Mouse (Mus musculus) midbrain, embryonic 14.5 days (tissue): ENCODE data around the gene Zdhhc20. TPM values are rescaled to one million over a fixed set of nuclear protein-coding genes. Genes with fewer than 3 reads are reported as not detected.
"Not testable (repeated sequence)": the region's sequence is repeated elsewhere in the genome, so short reads cannot be mapped to it uniquely, and the experiment has no call there.

Source experiments
- ATAC-seq: fragments of 200-750 bp; cut with Nextera tagmentation; 2 replicates; pipeline ENCODE4 v1.8.0; 2017; ENCODE audit warnings: moderate number of reproducible peaks, moderate library complexity; ENCODE audit not compliant: low FRiP score, low TSS enrichment
- DNase-seq: peaks from one replicate; pipeline ENCODE4 v3.0.0-alpha.2; 2015
- H3K27ac ChIP-seq: fragments of 300-500 bp; sonication (generic); replicated peaks from 2 replicates; pipeline ENCODE4 v1.5.1; 2014; ENCODE audit warnings: mild to moderate bottlenecking, low read depth, low read length, moderate library complexity
- H3K27me3 ChIP-seq: fragments of 300-500 bp; sonication (generic); 2 replicates; pipeline ENCODE4 v1.6.1; 2014; ENCODE audit warnings: low read length, control low read depth, mixed read lengths; ENCODE audit not compliant: control insufficient read depth, insufficient read depth
- H3K36me3 ChIP-seq: fragments of 300-500 bp; sonication (generic); 2 replicates; pipeline ENCODE4 v1.6.1; 2014; ENCODE audit warnings: low read length, control low read depth; ENCODE audit not compliant: control insufficient read depth, insufficient read depth
- H3K4me1 ChIP-seq: fragments of 300-500 bp; sonication (generic); 2 replicates; pipeline ENCODE4 v1.6.1; 2014; ENCODE audit warnings: mild to moderate bottlenecking, antibody characterized with exemption, low read length, control low read depth; ENCODE audit not compliant: control insufficient read depth, insufficient read depth
- H3K4me2 ChIP-seq: fragments of 300-500 bp; sonication (generic); 2 replicates; pipeline ENCODE4 v1.6.1; 2014; ENCODE audit warnings: mild to moderate bottlenecking, low read length, moderate library complexity
- H3K4me3 ChIP-seq: fragments of 300-500 bp; sonication (generic); replicated peaks from 2 replicates; pipeline ENCODE4 v1.5.1; 2014; ENCODE audit warnings: low read depth, low read length
- H3K9ac ChIP-seq: fragments of 300-500 bp; sonication (generic); replicated peaks from 2 replicates; pipeline ENCODE4 v1.6.1; 2014; ENCODE audit warnings: mild to moderate bottlenecking, low read length, moderate library complexity
- H3K9me3 ChIP-seq: fragments of 300-500 bp; sonication (generic); 2 replicates; pipeline ENCODE4 v1.6.1; 2016; ENCODE audit warnings: low read length, control low read depth, mixed read lengths; ENCODE audit not compliant: control insufficient read depth
- WGBS: fragments of 180-500 bp; shearing (Covaris S2); extraction: QIAGEN DNeasy Blood & Tissue Kit; methylation state at CpG from one replicate; pipeline ENCODE4 v1.1.7; 2014; 5-methylcytosine and 5-hydroxymethylcytosine counted together
- polyA plus RNA-seq: library from polyadenylated mRNA; unstranded; fragments of >200 nt; fragmentation: Nextera tagmentation; extraction: Ambion mirVana; gene quantifications from 2 replicates; pipeline ENCODE4 v1.2.1, GENCODE M21; 2014

Gene Zdhhc20
- polyA plus RNA-seq, 1 experiment from 2014 or later, result 43.2 TPM

DNA sequence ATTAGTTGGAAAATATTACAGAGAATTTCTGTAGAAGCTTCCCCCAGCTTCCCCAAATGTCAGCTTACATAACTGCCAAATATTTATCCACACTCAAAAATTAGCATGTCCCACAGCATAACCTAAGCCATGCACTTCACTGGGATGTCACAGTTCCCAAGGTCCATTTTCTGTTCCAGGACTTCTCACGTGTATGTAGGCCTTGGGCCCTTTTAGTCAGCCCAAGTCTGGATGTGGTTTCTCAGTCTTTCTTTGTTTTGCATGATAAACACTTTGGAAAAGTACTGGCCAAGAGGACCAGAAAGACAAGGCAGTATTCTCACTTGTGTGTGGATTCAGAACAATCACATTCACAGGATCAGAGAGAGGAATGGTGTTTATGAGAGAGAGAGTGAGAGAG lies 11.9 kb upstream of the Zdhhc20 start:
- no peaks in the 10 kb centered on the region for H3K4me1 ChIP-seq
- no peak for ATAC-seq
- no peaks in the 10 kb centered on the region for H3K36me3 ChIP-seq
- H3K27ac ChIP-seq, result no peak overlapping the region
- H3K4me3 ChIP-seq, result no peak overlapping the region
- H3K9me3 ChIP-seq, result no peaks in the 10 kb centered on the region
- no peak overlapping the region for H3K9ac ChIP-seq
- no peak for DNase-seq
- WGBS, result 74% methylated on average over 1 of the region's 1 CpGs
- H3K4me2 ChIP-seq, result no peak overlapping the region
- H3K27me3 ChIP-seq, result no peaks in the 10 kb centered on the region

DNA sequence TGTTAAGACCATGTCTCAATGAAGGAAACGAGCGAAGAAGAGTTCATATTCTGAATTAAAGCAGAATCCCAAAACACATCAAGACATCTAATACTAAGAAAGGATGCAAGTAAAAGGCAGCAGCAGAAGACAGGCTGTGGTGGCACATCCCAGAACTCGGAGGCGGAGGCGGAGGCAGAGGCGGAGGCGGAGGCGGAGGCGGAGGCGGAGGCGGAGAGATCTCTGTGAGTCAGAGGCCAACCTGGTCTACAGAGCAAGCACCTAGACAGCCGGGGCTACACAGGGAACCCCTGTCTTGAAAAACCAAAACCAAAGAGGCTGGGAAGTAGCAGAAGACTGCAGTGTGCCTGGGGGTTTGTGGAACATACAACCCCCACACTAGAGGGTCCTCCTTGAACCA lies 6.8 kb upstream of the Zdhhc20 start:
- DNase-seq, result no peak

GRCm38 (mm10) chr14:57896088-57896871 lies 6.2 kb upstream of the Zdhhc20 start:
- H3K36me3 ChIP-seq, H3K4me3 ChIP-seq, H3K4me2 ChIP-seq, ATAC-seq, H3K9me3 ChIP-seq, H3K4me1 ChIP-seq, H3K27ac ChIP-seq, DNase-seq, H3K27me3 ChIP-seq, H3K9ac ChIP-seq: not testable (repeated sequence)
- 61% methylated on average over 8 of the region's 8 CpGs for WGBS

More for the DNA sequence above, 6.8 kb upstream of the Zdhhc20 start:
- Histone ChIP-seq H3K27me3 (no peaks in the 10 kb centered on the region), H3K36me3 (no peaks in the 10 kb centered on the region), H3K4me3 (no peak overlapping the region), H3K4me1 (no peaks in the 10 kb centered on the region), H3K9ac (no peak overlapping the region), H3K27ac (no peak overlapping the region), H3K4me2 (no peak overlapping the region), H3K9me3 (no peaks in the 10 kb centered on the region)
- ATAC-seq, result no peak
- 95% methylated on average over 12 of the region's 12 CpGs for whole genome bisulfite sequencing

- no peaks in the 10 kb centered on the region for H3K9me3 ChIP-seq
- H3K4me1 ChIP-seq, result no peaks in the 10 kb centered on the region
- H3K36me3 ChIP-seq, result no peaks in the 10 kb centered on the region
- H3K4me2 ChIP-seq, result no peak overlapping the region
- no peak for DNase-seq
- ATAC-seq, result no peak
- H3K4me3 ChIP-seq, result no peak overlapping the region
- H3K9ac ChIP-seq, result no peak overlapping the region
- 88% methylated on average over 2 of the region's 2 CpGs for WGBS
- H3K27ac ChIP-seq, result no peak overlapping the region
- H3K27me3 ChIP-seq, result no peaks in the 10 kb centered on the region
Measured at GRCm38 (mm10) chr14:57894346-57894745, 4.3 kb upstream of the Zdhhc20 start.

DNA sequence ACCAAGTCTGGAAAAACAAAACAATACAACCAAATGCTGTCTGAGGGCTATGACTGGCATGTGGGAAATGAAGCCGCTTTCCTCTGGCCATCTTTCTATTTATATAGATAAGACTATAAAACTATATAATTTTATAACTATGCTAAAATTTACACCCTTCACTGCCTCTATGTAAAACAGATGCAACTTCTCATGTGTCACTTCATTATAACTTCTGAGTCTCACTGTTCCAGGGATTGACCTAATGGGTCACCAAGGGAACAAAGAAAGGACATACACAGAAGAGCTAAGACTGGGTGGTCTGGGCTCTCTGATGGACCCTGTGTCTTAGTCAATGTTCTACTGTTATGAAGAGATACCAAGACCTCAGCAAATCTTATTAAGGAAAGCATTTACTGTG lies 2.9 kb upstream of the Zdhhc20 start:
- H3K36me3 ChIP-seq, result no peaks in the 10 kb centered on the region
- H3K4me3 ChIP-seq, result no peak overlapping the region
- ATAC-seq (no peak), DNase-seq (no peak)
- no peaks in the 10 kb centered on the region for H3K9me3 ChIP-seq
- H3K4me2 ChIP-seq, result no peak overlapping the region
- H3K27ac ChIP-seq, result no peak overlapping the region
- no peak overlapping the region for H3K9ac ChIP-seq
- no peaks in the 10 kb centered on the region for H3K27me3 ChIP-seq
- 100% methylated on average over 1 of the region's 1 CpGs for WGBS
- H3K4me1 ChIP-seq, result peaks cover 10% of the 10 kb centered on the region

DNA sequence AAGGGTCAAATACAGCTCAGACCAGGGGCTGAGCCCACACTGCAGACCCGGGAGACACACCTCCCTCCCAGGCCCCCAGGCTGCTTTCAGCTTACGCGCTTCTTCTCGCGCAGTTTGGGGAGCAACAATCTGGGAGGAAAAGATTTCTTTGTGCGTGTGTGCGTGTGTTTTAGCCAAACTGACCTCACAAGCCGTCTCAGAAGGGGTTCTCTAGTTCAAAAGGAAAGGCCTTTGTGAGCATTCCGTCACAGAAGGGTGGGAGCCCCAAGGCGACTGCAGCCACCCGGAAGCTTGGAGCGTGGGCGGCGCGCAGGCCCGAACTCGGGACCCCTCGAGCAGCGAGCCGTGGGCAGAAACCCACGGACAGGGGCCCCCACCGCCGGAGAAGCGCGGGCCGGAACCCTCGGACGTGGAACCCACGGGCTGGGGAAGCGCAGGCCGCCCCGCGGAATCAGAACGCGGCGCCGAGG lies 500 bp downstream of the Zdhhc20 start:
- DNase-seq (peak; percentile 76), ATAC-seq (peak; percentile 13; the same call in 1 of the 2 replicates)
- no peaks in the 10 kb centered on the region; the same call in 1 of the 2 replicates for H3K36me3 ChIP-seq
- peak overlapping the region; percentile 86 for H3K27ac ChIP-seq
- H3K9ac ChIP-seq, result peak overlapping the region; percentile 92
- peaks cover 17% of the 10 kb centered on the region for H3K4me1 ChIP-seq
- no peaks in the 10 kb centered on the region for H3K27me3 ChIP-seq
- H3K4me2 ChIP-seq, result peak overlapping the region; percentile 66
- WGBS, result under 1% methylated on average over 37 of the region's 37 CpGs
- no peaks in the 10 kb centered on the region for H3K9me3 ChIP-seq
- H3K4me3 ChIP-seq, result peak overlapping the region; percentile 97

- Histone ChIP-seq H3K36me3 (no peaks in the 10 kb centered on the region; the same call in 1 of the 2 replicates), H3K9ac (no peak overlapping the region), H3K27me3 (no peaks in the 10 kb centered on the region), H3K4me3 (no peak overlapping the region), H3K4me1 (peaks cover 24% of the 10 kb centered on the region), H3K9me3 (no peaks in the 10 kb centered on the region), H3K27ac (no peak overlapping the region), H3K4me2 (no peak overlapping the region)
- ATAC-seq (no peak), DNase-seq (peak; percentile 15)
- 76% methylated on average over 8 of the region's 8 CpGs for WGBS
Measured at GRCm38 (mm10) chr14:57887171-57887570, 2.9 kb downstream of the Zdhhc20 start.

DNA sequence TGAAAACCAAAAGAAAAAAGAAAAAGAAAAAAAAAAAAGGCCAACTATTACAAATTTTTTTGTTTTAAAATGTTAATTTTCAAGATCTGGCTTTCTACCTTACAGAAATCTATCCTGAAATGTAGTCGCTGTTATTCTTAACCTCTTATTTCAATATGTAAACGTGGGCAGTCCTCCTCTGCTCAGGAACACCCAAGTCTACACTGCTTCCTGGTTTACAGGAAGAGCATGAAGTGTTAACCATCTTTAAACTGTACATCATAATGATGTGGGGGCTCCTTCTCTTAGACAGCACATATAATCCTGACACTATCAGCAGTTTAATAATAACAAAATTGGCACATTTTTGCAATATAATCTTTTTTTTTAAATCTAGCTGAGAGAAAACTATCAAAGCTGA lies 4.0 kb downstream of the Zdhhc20 start:
- ATAC-seq (no peak), DNase-seq (no peak)
- no peaks in the 10 kb centered on the region; the same call in 1 of the 2 replicates for H3K36me3 ChIP-seq
- H3K27me3 ChIP-seq, result no peaks in the 10 kb centered on the region
- WGBS, result 95% methylated on average over 2 of the region's 2 CpGs
- peaks cover 26% of the 10 kb centered on the region for H3K4me1 ChIP-seq
- no peaks in the 10 kb centered on the region for H3K9me3 ChIP-seq
- no peak overlapping the region for H3K4me3 ChIP-seq
- H3K4me2 ChIP-seq, result no peak overlapping the region
- no peak overlapping the region for H3K27ac ChIP-seq
- H3K9ac ChIP-seq, result no peak overlapping the region

- no peak overlapping the region for H3K27ac ChIP-seq
- no peak overlapping the region for H3K4me3 ChIP-seq
- no peak for ATAC-seq
- peaks cover 22% of the 10 kb centered on the region for H3K4me1 ChIP-seq
- no peaks in the 10 kb centered on the region; the same call in 1 of the 2 replicates for H3K36me3 ChIP-seq
- H3K27me3 ChIP-seq, result no peaks in the 10 kb centered on the region
- H3K4me2 ChIP-seq, result no peak overlapping the region
- H3K9ac ChIP-seq, result no peak overlapping the region
- no peaks in the 10 kb centered on the region for H3K9me3 ChIP-seq
- DNase-seq, result no peak
- WGBS, result 95% methylated on average over 3 of the region's 3 CpGs
Measured at GRCm38 (mm10) chr14:57883341-57883740, 6.7 kb downstream of the Zdhhc20 start.
